Mouse (Mus musculus) midbrain, embryonic 12.5 days (tissue): ENCODE results near the gene St6galnac5. TPM values are rescaled to one million over a fixed set of nuclear protein-coding genes. Genes with fewer than 3 reads are reported as not detected.

Experiments used
- ATAC-seq: fragments of 200-750 bp; cut with Nextera tagmentation; 2 replicates; pipeline ENCODE4 v1.8.0; 2017; ENCODE audit warnings: low read depth, moderate TSS enrichment, moderate library complexity; ENCODE audit not compliant: low FRiP score
- H3K27ac ChIP-seq: fragments of 300-500 bp; sonication (generic); replicated peaks from 2 replicates; pipeline ENCODE4 v1.5.1; 2016; ENCODE audit warnings: mild to moderate bottlenecking
- H3K27me3 ChIP-seq: fragments of 300-500 bp; sonication (generic); 2 replicates; pipeline ENCODE4 v1.6.1; 2016; ENCODE audit warnings: mild to moderate bottlenecking
- H3K36me3 ChIP-seq: fragments of 300-500 bp; sonication (generic); 2 replicates; pipeline ENCODE4 v1.6.1; 2016
- H3K4me1 ChIP-seq: fragments of 300-500 bp; sonication (generic); 2 replicates; pipeline ENCODE4 v1.6.1; 2016
- H3K4me2 ChIP-seq: fragments of 300-500 bp; sonication (generic); replicated peaks from 2 replicates; pipeline ENCODE4 v1.6.1; 2016; ENCODE audit warnings: mild to moderate bottlenecking, moderate library complexity
- H3K4me3 ChIP-seq: fragments of 300-500 bp; sonication (generic); 2 replicates; pipeline ENCODE4 v1.5.1; 2016; ENCODE audit warnings: mild to moderate bottlenecking
- H3K9ac ChIP-seq: fragments of 300-500 bp; sonication (generic); replicated peaks from 2 replicates; pipeline ENCODE4 v1.6.1; 2016; ENCODE audit warnings: mild to moderate bottlenecking, moderate library complexity
- H3K9me3 ChIP-seq: fragments of 300-500 bp; sonication (generic); 2 replicates; pipeline ENCODE4 v1.6.1; 2016; ENCODE audit warnings: mild to moderate bottlenecking
- WGBS: fragments of 180-500 bp; shearing (Covaris S2); methylation state at CpG from one replicate; pipeline ENCODE4 v1.1.7; 2016; 5-methylcytosine and 5-hydroxymethylcytosine counted together
- polyA plus RNA-seq: library from polyadenylated mRNA; unstranded; fragments of >200 nt; fragmentation: Nextera tagmentation; extraction: Ambion mirVana; gene quantifications from 2 replicates; pipeline ENCODE4 v1.2.1, GENCODE M21; 2016

St6galnac5 gene
- polyA plus RNA-seq, 1 experiment from 2014 or later = 5.6 TPM

DNA sequence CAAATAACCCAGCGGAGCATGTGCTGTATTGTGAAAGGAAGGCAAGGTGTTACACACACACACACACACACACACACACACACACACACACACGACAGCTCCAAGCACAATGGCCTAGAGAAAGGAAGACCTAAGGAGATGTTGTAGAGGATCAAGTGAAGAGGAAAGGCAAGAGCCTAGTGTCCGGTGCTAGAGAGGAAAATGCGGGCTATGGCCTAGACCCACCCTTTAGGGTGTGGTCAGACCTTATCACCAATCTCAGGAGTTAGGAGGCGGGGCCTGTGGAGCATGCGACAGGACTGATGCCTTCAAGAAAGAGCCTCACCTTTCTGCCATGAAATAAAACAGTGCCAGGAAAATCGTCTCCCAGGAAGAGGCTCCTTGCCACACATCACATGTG, 33.5 kb downstream of the St6galnac5 start:
- H3K9me3 ChIP-seq = no peaks in the 10 kb centered on the region
- no peak overlapping the region for H3K4me3 ChIP-seq
- H3K27me3 ChIP-seq = no peaks in the 10 kb centered on the region
- ATAC-seq = no peak
- H3K9ac ChIP-seq = no peak overlapping the region
- no peak overlapping the region for H3K27ac ChIP-seq
- WGBS = 84% methylated on average over 7 of the region's 7 CpGs
- no peaks in the 10 kb centered on the region for H3K36me3 ChIP-seq
- H3K4me2 ChIP-seq = no peak overlapping the region
- H3K4me1 ChIP-seq = no peaks in the 10 kb centered on the region

- Histone ChIP-seq H3K4me3 (no peak overlapping the region), H3K9ac (no peak overlapping the region), H3K36me3 (no peaks in the 10 kb centered on the region), H3K9me3 (no peaks in the 10 kb centered on the region), H3K4me2 (no peak overlapping the region), H3K4me1 (0 out of 2 replicates have a peak, but pooled peaks cover 5% of the 10 kb centered on the region), H3K27ac (no peak overlapping the region), H3K27me3 (no peaks in the 10 kb centered on the region)
- 84% methylated on average over 11 of the region's 11 CpGs for WGBS
- no peak for ATAC-seq
Observed at GRCm38 (mm10) chr3:152947031-152947640, 34.9 kb downstream of the St6galnac5 start.

GRCm38 (mm10) chr3:152944766-152945165, 37.3 kb downstream of the St6galnac5 start:
- Histone ChIP-seq H3K4me3 (no peak overlapping the region), H3K27ac (no peak overlapping the region), H3K4me2 (no peak overlapping the region), H3K27me3 (no peaks in the 10 kb centered on the region), H3K9ac (no peak overlapping the region), H3K36me3 (no peaks in the 10 kb centered on the region), H3K4me1 (0 out of 2 replicates have a peak, but pooled peaks cover 5% of the 10 kb centered on the region), H3K9me3 (no peaks in the 10 kb centered on the region)
- no peak for ATAC-seq
- 70% methylated on average over 3 of the region's 3 CpGs for WGBS

GRCm38 (mm10) chr3:152942985-152943384, 39.1 kb downstream of the St6galnac5 start:
- ATAC-seq = 0 out of 2 replicates have a peak, but pooled peaks have one; percentile 52
- 64% methylated on average over 11 of the region's 11 CpGs for WGBS
- H3K9ac ChIP-seq = no peak overlapping the region

DNA sequence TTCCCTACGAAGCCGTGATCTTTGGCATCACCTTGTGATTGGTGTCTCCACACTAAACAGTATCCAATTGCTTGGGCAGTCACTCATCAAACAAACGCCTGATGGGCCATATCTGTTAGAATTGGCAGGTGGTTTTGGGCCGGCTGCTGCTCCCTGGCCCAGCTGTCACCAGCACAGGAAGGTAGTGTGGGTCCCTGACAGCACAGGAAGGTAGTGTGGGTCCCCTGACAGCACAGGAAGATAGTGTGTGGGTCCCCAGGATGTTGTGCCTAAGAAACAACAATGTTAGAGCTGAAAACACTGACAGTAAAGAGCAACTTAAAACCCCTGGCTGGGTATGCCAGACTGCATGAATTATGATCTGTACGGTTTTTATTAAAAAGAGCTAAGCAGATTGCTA, 40.4 kb downstream of the St6galnac5 start:
- H3K36me3 ChIP-seq = no peaks in the 10 kb centered on the region
- 0 out of 2 replicates have a peak, but pooled peaks cover 5% of the 10 kb centered on the region for H3K4me1 ChIP-seq
- H3K9me3 ChIP-seq = no peaks in the 10 kb centered on the region
- WGBS = 84% methylated on average over 5 of the region's 5 CpGs
- H3K27ac ChIP-seq = no peak overlapping the region
- no peak for ATAC-seq
- no peak overlapping the region for H3K9ac ChIP-seq
- no peak overlapping the region for H3K4me2 ChIP-seq
- no peak overlapping the region for H3K4me3 ChIP-seq
- H3K27me3 ChIP-seq = no peaks in the 10 kb centered on the region

More at GRCm38 (mm10) chr3:152942985-152943384, 39.1 kb downstream of the St6galnac5 start:
- H3K4me2 ChIP-seq = no peak overlapping the region
- no peak overlapping the region for H3K27ac ChIP-seq
- H3K27me3 ChIP-seq = no peaks in the 10 kb centered on the region
- H3K36me3 ChIP-seq = no peaks in the 10 kb centered on the region
- no peak overlapping the region for H3K4me3 ChIP-seq
- no peaks in the 10 kb centered on the region for H3K9me3 ChIP-seq
- 0 out of 2 replicates have a peak, but pooled peaks cover 5% of the 10 kb centered on the region for H3K4me1 ChIP-seq

GRCm38 (mm10) chr3:152936313-152936712, 45.7 kb downstream of the St6galnac5 start:
- Histone ChIP-seq H3K4me1 (no peaks in the 10 kb centered on the region), H3K9me3 (no peaks in the 10 kb centered on the region), H3K27me3 (no peaks in the 10 kb centered on the region), H3K27ac (no peak overlapping the region), H3K36me3 (no peaks in the 10 kb centered on the region), H3K4me3 (no peak overlapping the region), H3K9ac (no peak overlapping the region), H3K4me2 (no peak overlapping the region)
- ATAC-seq = no peak
- 90% methylated on average over 3 of the region's 3 CpGs for WGBS

GRCm38 (mm10) chr3:152933737-152934136, 48.3 kb downstream of the St6galnac5 start:
- H3K4me1 ChIP-seq = no peaks in the 10 kb centered on the region
- H3K27ac ChIP-seq = no peak overlapping the region
- H3K9ac ChIP-seq = no peak overlapping the region
- no peaks in the 10 kb centered on the region for H3K27me3 ChIP-seq
- H3K9me3 ChIP-seq = no peaks in the 10 kb centered on the region
- no peak overlapping the region for H3K4me3 ChIP-seq
- H3K36me3 ChIP-seq = no peaks in the 10 kb centered on the region
- no peak for ATAC-seq
- 93% methylated on average over 3 of the region's 3 CpGs for WGBS
- H3K4me2 ChIP-seq = no peak overlapping the region

- Histone ChIP-seq H3K4me2 (no peak overlapping the region), H3K9me3 (no peaks in the 10 kb centered on the region), H3K36me3 (no peaks in the 10 kb centered on the region), H3K27ac (no peak overlapping the region), H3K4me3 (no peak overlapping the region), H3K9ac (no peak overlapping the region), H3K4me1 (peaks cover 3% of the 10 kb centered on the region; the same call in 1 of the 2 replicates), H3K27me3 (no peaks in the 10 kb centered on the region)
- 91% methylated on average over 2 of the region's 2 CpGs for WGBS
- ATAC-seq = no peak
Observed at GRCm38 (mm10) chr3:152932544-152932943, 49.5 kb downstream of the St6galnac5 start.

GRCm38 (mm10) chr3:152932096-152932495, 50.0 kb downstream of the St6galnac5 start:
- no peak overlapping the region for H3K9ac ChIP-seq
- H3K36me3 ChIP-seq = no peaks in the 10 kb centered on the region
- ATAC-seq = no peak
- H3K4me3 ChIP-seq = no peak overlapping the region
- no peak overlapping the region for H3K4me2 ChIP-seq
- H3K27ac ChIP-seq = no peak overlapping the region
- H3K4me1 ChIP-seq = peaks cover 7% of the 10 kb centered on the region
- 70% methylated on average over 4 of the region's 4 CpGs for WGBS
- H3K27me3 ChIP-seq = no peaks in the 10 kb centered on the region
- H3K9me3 ChIP-seq = no peaks in the 10 kb centered on the region

- no peaks in the 10 kb centered on the region for H3K36me3 ChIP-seq
Observed at GRCm38 (mm10) chr3:152931354-152931753, 50.7 kb downstream of the St6galnac5 start.

DNA sequence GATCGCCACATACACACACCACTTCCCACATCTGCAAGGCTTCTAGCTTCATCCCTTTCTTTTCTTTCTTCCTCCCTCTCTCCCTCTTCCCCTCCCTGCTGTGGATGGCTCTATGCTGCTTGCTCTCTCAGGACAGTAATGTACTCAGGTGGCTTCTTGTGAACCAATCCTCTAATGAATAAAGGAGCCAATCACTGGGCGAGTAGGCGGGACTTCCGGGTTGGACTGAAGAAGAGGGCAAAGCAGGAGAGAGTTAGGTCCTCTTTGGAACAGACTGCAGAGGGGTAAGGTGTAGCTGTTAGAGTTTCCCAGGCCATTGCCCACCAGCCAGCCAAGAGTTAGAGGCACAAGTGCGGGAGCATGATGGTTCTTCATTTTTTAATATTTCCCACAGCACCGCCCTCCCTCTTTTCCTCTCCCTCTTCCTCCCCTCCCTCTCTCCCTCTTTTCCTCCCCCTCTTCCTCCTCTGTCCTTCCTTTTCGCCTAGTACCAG, 52.2 kb downstream of the St6galnac5 start:
- H3K36me3 ChIP-seq = no peaks in the 10 kb centered on the region
- H3K4me1 ChIP-seq = peaks cover 7% of the 10 kb centered on the region
- ATAC-seq = peak; percentile 16; the same call in 1 of the 2 replicates
- no peak overlapping the region for H3K27ac ChIP-seq
- no peak overlapping the region for H3K4me3 ChIP-seq
- no peaks in the 10 kb centered on the region for H3K9me3 ChIP-seq
- H3K4me2 ChIP-seq = no peak overlapping the region
- WGBS = 86% methylated on average over 7 of the region's 7 CpGs
- H3K9ac ChIP-seq = no peak overlapping the region
- no peaks in the 10 kb centered on the region for H3K27me3 ChIP-seq

More at GRCm38 (mm10) chr3:152931354-152931753, 50.7 kb downstream of the St6galnac5 start:
- ATAC-seq = no peak
- peaks cover 7% of the 10 kb centered on the region for H3K4me1 ChIP-seq
- H3K9me3 ChIP-seq = no peaks in the 10 kb centered on the region
- no peak overlapping the region for H3K27ac ChIP-seq
- H3K4me2 ChIP-seq = no peak overlapping the region
- 76% methylated on average over 3 of the region's 3 CpGs for WGBS
- H3K9ac ChIP-seq = no peak overlapping the region
- H3K4me3 ChIP-seq = no peak overlapping the region
- H3K27me3 ChIP-seq = no peaks in the 10 kb centered on the region

DNA sequence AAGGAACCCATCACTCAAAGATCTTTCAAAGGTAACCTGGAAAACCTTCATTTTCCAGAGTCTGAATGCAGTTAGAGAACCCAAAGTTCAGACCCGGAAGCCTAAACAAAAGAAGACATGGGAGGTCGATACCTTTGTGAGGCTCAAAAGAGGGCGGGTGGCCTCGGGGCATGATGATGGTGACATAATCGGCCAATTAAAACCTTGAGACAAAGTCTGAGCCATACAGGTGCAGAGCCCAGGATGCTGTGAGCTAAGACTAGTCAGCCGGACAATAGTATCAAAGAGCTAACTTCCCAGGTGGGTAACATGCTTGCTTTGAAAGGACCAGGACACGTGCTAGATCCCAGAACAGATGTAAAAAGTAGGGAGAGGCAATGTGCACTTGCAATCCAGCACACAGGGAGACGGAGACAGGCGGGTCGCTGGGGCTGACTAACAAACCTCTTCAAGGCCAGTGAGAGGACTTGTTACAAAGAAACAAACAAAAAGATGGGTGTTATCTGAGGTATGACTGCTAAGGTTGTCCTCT, 52.7 kb downstream of the St6galnac5 start:
- no peak overlapping the region for H3K27ac ChIP-seq
- H3K9me3 ChIP-seq = no peaks in the 10 kb centered on the region
- H3K4me1 ChIP-seq = peaks cover 7% of the 10 kb centered on the region
- no peak overlapping the region for H3K4me2 ChIP-seq
- 76% methylated on average over 10 of the region's 10 CpGs for WGBS
- H3K4me3 ChIP-seq = no peak overlapping the region
- no peaks in the 10 kb centered on the region for H3K36me3 ChIP-seq
- ATAC-seq = no peak
- no peak overlapping the region for H3K9ac ChIP-seq
- H3K27me3 ChIP-seq = no peaks in the 10 kb centered on the region
